Mouse (Mus musculus) frontal cortex, adult 2 months (tissue): ENCODE results near the gene Dedd2. TPM values are rescaled to one million over a fixed set of nuclear protein-coding genes. Genes with fewer than 3 reads are reported as not detected.

Experiments used
- DNase-seq, 2 experiments: peaks; one replicate each; pipeline ENCODE4 v3.0.0; 2022; ENCODE audit warnings: low spot score in 1 of 2; ENCODE audit errors: extremely low spot score in 1 of 2
- polyA plus RNA-seq: library from polyadenylated mRNA; depleted of rRNA; stranded (reverse); fragments of >200 nt; gene quantifications from 2 replicates; pipeline ENCODE4 v1.2.3, GENCODE M21; 2012; rRNA removed

Dedd2 gene
- polyA plus RNA-seq, 1 experiment, result 21.6 TPM

GRCm38 (mm10) chr7:25181331-25181790 lies 39.1 kb downstream of the Dedd2 start:
- peak in 1 of 2 experiments; percentile 34 for DNase-seq

GRCm38 (mm10) chr7:25180512-25180911 lies 39.9 kb downstream of the Dedd2 start:
- DNase-seq, result no peak

- peak; percentile 53 to 83 for DNase-seq
These were observed 40.7 kb downstream of the Dedd2 start, which contains the start of gene Pou2f2 for GRCm38 (mm10) chr7:25179606-25180161. Gene Pou2f2, minus strand, starts transcription at chr7:25179726.

GRCm38 (mm10) chr7:25178787-25179605 lies 41.4 kb downstream of the Dedd2 start:
- peak in 1 of 2 experiments; percentile 56 for DNase-seq

DNA sequence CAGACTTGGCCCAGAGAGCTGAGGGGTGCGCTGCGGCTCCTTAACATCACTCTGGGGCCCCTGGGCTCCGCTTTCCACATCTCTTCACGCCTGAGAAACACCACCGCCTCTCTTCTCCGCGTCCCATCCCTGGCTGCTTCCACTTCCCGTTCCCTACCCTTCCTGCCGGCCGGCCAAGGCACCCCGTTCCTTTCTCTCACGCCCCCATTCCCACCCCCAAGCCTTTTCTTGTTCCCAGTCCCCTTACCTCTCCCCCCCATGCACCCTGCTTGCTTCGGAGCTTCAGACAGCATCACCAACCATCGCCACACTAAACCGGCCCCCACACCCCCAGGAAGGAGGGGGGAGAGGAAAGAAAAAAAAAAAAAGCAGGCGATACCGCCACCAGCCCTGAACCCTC lies 42.1 kb downstream of the Dedd2 start:
- peak in 1 of 2 experiments; percentile 48 for DNase-seq

GRCm38 (mm10) chr7:25174343-25174742 lies 46.1 kb downstream of the Dedd2 start:
- DNase-seq, result no peak

- no peak for DNase-seq
These were observed 47.7 kb downstream of the Dedd2 start for GRCm38 (mm10) chr7:25172669-25173068.

DNA sequence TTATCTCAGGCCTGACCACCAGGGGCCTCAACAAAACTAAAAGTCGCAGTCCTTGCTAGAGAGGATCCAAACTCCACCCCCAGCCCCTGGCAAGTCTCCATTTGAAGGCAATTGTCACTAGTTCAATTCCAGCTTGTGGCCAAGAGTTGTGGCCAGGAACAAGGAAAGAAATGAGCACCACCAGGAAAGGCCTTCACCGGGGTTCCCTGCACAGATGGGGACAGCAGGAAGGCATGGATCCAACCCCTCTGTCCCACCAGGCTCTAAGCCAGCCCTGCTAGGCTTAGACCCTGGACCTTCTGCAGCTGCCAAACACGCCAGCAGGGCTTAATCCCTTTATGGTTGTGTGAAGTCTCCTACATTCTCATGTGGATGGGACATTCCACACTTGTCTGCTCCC lies 49.8 kb downstream of the Dedd2 start:
- no peak for DNase-seq

- no peak for DNase-seq
These were observed 54.3 kb downstream of the Dedd2 start for GRCm38 (mm10) chr7:25166106-25166505.

DNA sequence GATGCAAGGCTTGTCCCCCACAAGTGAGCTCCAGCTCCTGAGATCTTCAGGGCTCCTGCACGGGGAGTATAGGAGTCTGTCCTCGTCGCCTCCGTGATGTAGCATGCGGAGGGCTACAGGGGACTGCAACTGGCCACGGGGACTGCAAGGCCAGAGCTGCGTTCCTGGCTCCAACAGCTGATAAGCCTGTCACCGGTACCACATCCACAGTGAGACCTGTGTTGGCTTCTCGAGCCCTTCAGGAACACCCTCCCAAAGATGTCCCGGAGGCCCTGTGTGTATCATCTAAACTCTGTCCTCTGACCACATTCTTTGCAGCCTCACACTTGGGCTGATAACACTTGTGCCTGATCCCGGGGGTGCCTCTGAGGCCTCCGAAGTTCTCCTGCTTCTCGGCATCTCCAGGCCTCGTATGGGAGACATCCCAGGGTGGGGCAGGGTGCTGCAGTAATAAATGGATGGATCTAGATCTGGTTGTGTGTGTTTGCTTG lies 64.2 kb downstream of the Dedd2 start:
- DNase-seq, result no peak

DNA sequence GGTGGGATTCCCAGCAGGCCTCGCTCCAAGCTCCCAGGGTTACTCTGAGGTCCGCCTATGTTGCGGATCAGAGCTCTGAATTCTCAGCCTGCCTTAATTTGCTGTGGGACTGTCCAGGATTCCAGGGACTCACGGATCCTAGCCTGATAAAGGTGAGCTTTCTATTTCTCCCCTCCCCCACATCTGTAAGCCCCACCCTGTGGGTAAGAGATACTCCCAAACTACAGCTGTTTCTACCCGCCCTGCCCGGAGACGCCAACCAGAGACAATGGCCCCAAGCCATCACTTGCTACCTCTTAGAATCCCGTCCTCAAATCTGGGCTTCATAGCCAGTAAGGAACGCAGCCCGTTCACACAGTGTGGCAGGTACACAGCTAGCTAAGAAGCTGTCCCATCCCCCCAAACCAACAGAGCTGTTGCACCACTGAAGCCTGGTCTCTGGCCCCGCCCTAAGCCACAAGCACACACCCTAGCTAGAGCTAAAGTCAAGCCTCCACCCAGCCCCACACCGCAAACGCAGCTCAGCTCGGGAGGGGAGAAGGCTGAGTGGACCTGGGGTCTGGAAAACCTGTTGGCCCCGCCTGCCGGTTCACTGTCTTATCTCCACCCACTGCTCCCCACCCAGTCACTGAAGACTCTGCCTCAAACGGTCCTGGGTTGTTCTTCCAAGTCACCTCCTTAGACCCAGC lies 64.8 kb downstream of the Dedd2 start:
- no peak for DNase-seq

- no peak for DNase-seq
These were observed 65.8 kb downstream of the Dedd2 start for GRCm38 (mm10) chr7:25154648-25155047.

GRCm38 (mm10) chr7:25153841-25154240 lies 66.6 kb downstream of the Dedd2 start:
- no peak for DNase-seq

GRCm38 (mm10) chr7:25151916-25152556 lies 68.4 kb downstream of the Dedd2 start:
- DNase-seq, result no peak

DNA sequence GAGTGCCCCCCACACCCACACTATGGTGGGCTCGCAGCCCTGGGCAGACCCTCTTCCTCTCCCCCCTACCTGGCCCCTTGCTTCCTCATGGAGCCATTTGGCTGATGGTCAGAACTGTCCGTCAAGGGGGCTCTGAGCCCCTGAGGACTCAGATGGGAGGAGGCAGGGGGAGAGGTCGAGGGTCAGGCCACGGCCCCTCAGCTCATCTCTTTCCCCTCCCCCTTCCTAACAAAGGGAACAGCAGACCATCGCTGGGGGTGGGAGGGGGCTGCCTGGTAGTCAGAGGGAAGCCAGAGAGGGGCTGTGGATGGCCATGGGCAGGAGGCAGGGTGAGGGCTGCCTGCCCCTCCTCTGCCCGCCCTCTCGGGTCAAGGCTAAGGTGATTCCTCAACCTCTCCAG lies 69.4 kb downstream of the Dedd2 start:
- DNase-seq, result no peak

DNA sequence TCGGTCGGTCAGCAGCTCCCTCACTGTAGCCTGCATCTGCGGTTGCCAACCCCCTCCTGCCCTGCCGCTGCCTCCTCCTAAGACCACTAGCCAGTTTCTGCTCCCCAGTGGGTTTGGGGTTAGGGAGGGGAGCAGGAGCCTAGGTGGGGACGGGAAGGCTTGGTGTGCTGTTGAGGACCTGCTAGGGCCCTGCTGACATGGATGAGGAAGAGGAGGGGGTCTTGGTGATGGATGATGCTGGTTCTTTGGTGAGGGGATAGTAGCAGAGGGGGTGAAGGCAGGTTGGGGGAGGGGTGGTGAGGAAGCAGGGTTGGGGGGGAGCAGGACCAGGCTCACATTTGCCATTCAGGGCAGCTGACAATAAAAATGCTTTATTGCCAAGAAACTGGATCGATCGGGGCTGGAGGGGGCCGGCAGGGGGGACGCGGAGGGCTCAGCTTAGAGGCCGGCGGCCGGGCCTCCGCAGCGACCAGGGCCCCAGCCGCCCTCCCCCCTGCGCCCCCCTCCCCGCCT lies 70.2 kb downstream of the Dedd2 start:
- DNase-seq, result no peak

Other genes with a start within 250 kb of the Dedd2 start
- 337 and 384 TPM in 2 replicates for gene Rabac1, start 247.9 kb downstream of the Dedd2 start, polyA plus RNA-seq
- gene Atp1a3, start 214.7 kb downstream of the Dedd2 start, polyA plus RNA-seq, result 1,131 and 1,133 TPM in 2 replicates
- 211 and 215 TPM in 2 replicates for gene Grik5, start 148.3 kb downstream of the Dedd2 start, polyA plus RNA-seq
- 34.6 and 40.6 TPM in 2 replicates for gene Zfp574, start 148.0 kb downstream of the Dedd2 start, polyA plus RNA-seq
- 11.5 and 12.2 TPM in 2 replicates for gene Pou2f2, start 40.9 kb downstream of the Dedd2 start, polyA plus RNA-seq
- gene Zfp526, start 810 bp upstream of the Dedd2 start, polyA plus RNA-seq, result 7.5 and 7.7 TPM in 2 replicates
- 241 and 244 TPM in 2 replicates for gene Gsk3a, start 17.2 kb upstream of the Dedd2 start, polyA plus RNA-seq
- gene Erf, start 30.1 kb upstream of the Dedd2 start, polyA plus RNA-seq, result 38.9 TPM in 2 replicates
- 92.4 and 104 TPM in 2 replicates for gene Cic, start 47.1 kb upstream of the Dedd2 start, polyA plus RNA-seq
- gene Pafah1b3, start 77.4 kb upstream of the Dedd2 start, polyA plus RNA-seq, result 33.5 and 43.0 TPM in 2 replicates
- gene Prr19, start 80.8 kb upstream of the Dedd2 start, polyA plus RNA-seq, result 0.17 and 0.28 TPM in 2 replicates
- gene Tmem145, start 85.5 kb upstream of the Dedd2 start, polyA plus RNA-seq, result 74.6 and 90.4 TPM in 2 replicates
- gene Megf8, start 96.5 kb upstream of the Dedd2 start, polyA plus RNA-seq, result 65.2 and 67.0 TPM in 2 replicates
- not detected in 2 replicates for gene Cnfn, start 149.1 kb upstream of the Dedd2 start, polyA plus RNA-seq
- gene Lipe, start 178.1 kb upstream of the Dedd2 start, polyA plus RNA-seq, result 9.9 and 12.5 TPM in 2 replicates
- gene Cxcl17, start 192.3 kb upstream of the Dedd2 start, polyA plus RNA-seq, result not detected in 2 replicates